Mouse (Mus musculus) liver, adult (tissue): ENCODE results near the gene Mycl.

Experiments used
- GATA4 ChIP-seq: IDR thresholded peaks from 2 replicates; pipeline ENCODE4 v1.6.1; 2014; ENCODE audit warnings: mild to moderate bottlenecking, low read length; ENCODE audit not compliant: insufficient replicate concordance

Gene Mycl

GRCm38 (mm10) chr4:122972056-122972455 is 23.4 kb upstream of the Mycl start:
- no peak for TF ChIP-seq GATA4

- TF ChIP-seq GATA4, result no peak
Measured at GRCm38 (mm10) chr4:122974976-122975520, 20.4 kb upstream of the Mycl start.

- TF ChIP-seq GATA4, result peak; percentile 76
Measured at GRCm38 (mm10) chr4:122976885-122977284, 18.6 kb upstream of the Mycl start.

GRCm38 (mm10) chr4:122978850-122979249 is 16.6 kb upstream of the Mycl start:
- no peak; the same call in 1 of the 2 replicates for TF ChIP-seq GATA4

- TF ChIP-seq GATA4, result no peak; the same call in 1 of the 2 replicates
Measured at GRCm38 (mm10) chr4:122979826-122980225, 15.6 kb upstream of the Mycl start.

GRCm38 (mm10) chr4:122980684-122981083 is 14.8 kb upstream of the Mycl start:
- no peak for TF ChIP-seq GATA4

GRCm38 (mm10) chr4:122981238-122981637 is 14.2 kb upstream of the Mycl start:
- TF ChIP-seq GATA4, result no peak

- TF ChIP-seq GATA4, result no peak
Measured at GRCm38 (mm10) chr4:122981930-122982329, 13.5 kb upstream of the Mycl start.

GRCm38 (mm10) chr4:122982537-122982936 is 12.9 kb upstream of the Mycl start:
- TF ChIP-seq GATA4, result no peak

GRCm38 (mm10) chr4:122983486-122984261 is 11.8 kb upstream of the Mycl start:
- TF ChIP-seq GATA4, result no peak

GRCm38 (mm10) chr4:122985110-122985509 is 10.3 kb upstream of the Mycl start:
- TF ChIP-seq GATA4, result no peak

GRCm38 (mm10) chr4:122987421-122987820 is 8.0 kb upstream of the Mycl start:
- TF ChIP-seq GATA4, result no peak

- no peak for TF ChIP-seq GATA4
Measured at GRCm38 (mm10) chr4:122991177-122991576, 4.3 kb upstream of the Mycl start.

GRCm38 (mm10) chr4:122992276-122992675 is 3.2 kb upstream of the Mycl start:
- TF ChIP-seq GATA4, result no peak

GRCm38 (mm10) chr4:122996221-122996617 is 767 bp downstream of the Mycl start:
- TF ChIP-seq GATA4, result no peak

GRCm38 (mm10) chr4:122996618-122997381 is 1.3 kb downstream of the Mycl start:
- no peak for TF ChIP-seq GATA4
